Mouse (Mus musculus) layer of hippocampus, postnatal 14 days (tissue): ENCODE data around the gene Ostf1. TPM values are rescaled to one million over a fixed set of nuclear protein-coding genes. Genes with fewer than 3 reads are reported as not detected.

Source experiments
- DNase-seq, 2 experiments: peaks; one replicate each; pipeline ENCODE4 v3.0.0; 2021 to 2022; ENCODE audit warnings: low spot score in 2 of 2, mixed read lengths in 1 of 2
- total RNA-seq, 2 experiments: library from RNA; stranded (reverse); gene quantifications; 2 replicates each; pipeline ENCODE4 v1.2.3; 2021

The Ostf1 gene
- total RNA-seq, 2 experiments from 2014 or later = 33.2 to 39.3 TPM

- no peak for DNase-seq
Observed at GRCm38 (mm10) chr19:18573907-18574306, 57.7 kb downstream of the Ostf1 start.

- no peak for DNase-seq
Observed at GRCm38 (mm10) chr19:18573443-18573842, 58.2 kb downstream of the Ostf1 start.

- DNase-seq = no peak
Observed at GRCm38 (mm10) chr19:18569496-18569895, 62.1 kb downstream of the Ostf1 start.

- no peak for DNase-seq
Observed at GRCm38 (mm10) chr19:18568828-18569430, 62.7 kb downstream of the Ostf1 start.

GRCm38 (mm10) chr19:18567936-18568827 lies 63.4 kb downstream of the Ostf1 start:
- DNase-seq = no peak

GRCm38 (mm10) chr19:18567501-18567900 lies 64.1 kb downstream of the Ostf1 start:
- no peak for DNase-seq

GRCm38 (mm10) chr19:18557708-18558107 lies 73.9 kb downstream of the Ostf1 start:
- no peak for DNase-seq

- no peak for DNase-seq
Observed at GRCm38 (mm10) chr19:18555645-18556044, 76.0 kb downstream of the Ostf1 start.

GRCm38 (mm10) chr19:18548668-18549067 lies 83.0 kb downstream of the Ostf1 start:
- peak; percentile 72 to 83 for DNase-seq

Other genes starting within 250 kb of the Ostf1 start
- 10 to 100 TPM in 1 of 2 experiments, 1 to 10 TPM in 1; 8.6 to 10.2 TPM for gene Nmrk1, start 127 bp upstream of the Ostf1 start, total RNA-seq
- 10 to 100 TPM in 1 of 2 experiments, 1 to 10 TPM in 1; 9.2 to 11.9 TPM for gene Carnmt1, start 38.9 kb upstream of the Ostf1 start, total RNA-seq
- gene D030056L22Rik, start 81.4 kb upstream of the Ostf1 start, total RNA-seq = 10 to 100 TPM; 21.2 to 22.3 TPM
- gene Trpm6, start 118.2 kb upstream of the Ostf1 start, total RNA-seq = under 1 TPM; 0.53 to 0.67 TPM